Mouse (Mus musculus) CD4-positive, CD25-positive, alpha-beta regulatory T cell, adult 4 months (primary cell): ENCODE measurements around the gene Lca5l. TPM values are rescaled to one million over a fixed set of nuclear protein-coding genes. Genes with fewer than 3 reads are reported as not detected.
"Not testable (repeated sequence)": the region's sequence is repeated elsewhere in the genome, so short reads cannot be mapped to it uniquely, and the experiment has no call there.

Source experiments
- ATAC-seq: one replicate; pipeline ENCODE4 v1.8.0; 2017
- polyA plus RNA-seq, 2 experiments: library from polyadenylated mRNA; unstranded; fragments of 100-300 nt; shearing (Covaris generic); gene quantifications; one replicate each; pipeline ENCODE4 v1.2.1; 2017

Gene Lca5l
- polyA plus RNA-seq, 2 experiments from 2014 or later, result not detected

DNA sequence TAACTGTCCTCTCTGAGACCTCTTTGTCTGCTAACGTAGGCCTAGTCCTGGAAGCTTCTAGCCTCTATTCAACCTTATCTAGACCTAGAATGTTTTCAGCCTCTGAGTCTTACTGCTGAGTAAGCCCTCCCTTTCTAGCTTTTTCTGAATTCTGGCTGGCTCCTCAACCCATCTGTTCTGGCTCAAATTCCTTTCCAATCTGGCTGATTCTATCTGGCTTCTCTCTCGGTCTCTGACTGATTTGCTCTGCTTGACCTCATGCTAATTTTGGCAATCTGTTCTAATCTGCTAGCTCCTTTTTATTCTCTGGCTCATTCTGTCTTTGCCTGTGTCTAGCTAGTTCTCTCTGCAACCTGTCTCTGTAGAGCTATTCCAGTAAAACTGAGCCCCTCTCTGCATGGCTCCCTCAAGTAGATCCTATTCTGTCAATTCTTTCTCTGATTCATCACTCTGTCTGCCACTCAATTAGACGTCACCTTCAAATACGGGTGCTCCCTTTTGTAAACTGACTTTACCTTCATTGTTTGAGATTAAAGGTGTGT, 26.3 kb downstream of the Lca5l start:
- no peak for ATAC-seq

DNA sequence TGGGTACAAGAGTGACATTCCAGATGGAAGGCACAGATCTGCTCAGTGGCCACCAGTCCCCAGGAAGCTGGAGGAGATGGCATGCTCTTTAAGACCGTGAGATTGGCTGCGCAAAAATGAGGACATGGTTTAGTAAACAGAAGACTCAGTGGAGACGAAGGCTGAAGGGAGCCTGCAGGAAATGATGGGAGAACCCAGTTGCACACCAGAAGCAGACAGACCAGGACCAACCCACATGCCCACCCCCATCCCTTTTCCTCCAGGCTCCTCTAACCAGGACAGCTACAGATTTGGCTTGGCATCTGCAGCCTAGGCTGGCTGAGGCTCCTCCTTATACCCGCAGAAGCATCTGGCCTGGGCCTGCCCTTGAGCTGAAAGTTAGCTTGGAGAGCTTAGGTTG, 30.7 kb downstream of the Lca5l start:
- ATAC-seq, result no peak

DNA sequence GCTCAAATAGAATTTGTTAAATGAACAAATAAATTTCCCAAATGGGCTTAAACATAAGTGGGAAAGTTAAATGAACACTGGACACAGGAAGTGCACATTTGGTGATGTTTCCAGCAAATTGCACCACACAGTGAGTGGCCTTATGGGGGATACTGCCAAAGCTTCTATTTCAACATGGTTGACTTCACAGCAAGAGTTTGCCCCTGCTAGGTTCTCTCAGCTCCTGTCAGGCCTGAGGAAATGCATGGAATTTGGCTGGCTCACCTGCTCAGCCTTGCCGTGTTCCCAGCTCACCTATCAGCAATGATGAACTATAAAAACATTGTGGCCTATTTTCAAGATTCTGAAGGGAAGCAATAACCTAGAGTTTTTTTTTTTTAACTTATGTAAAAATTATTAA, 31.1 kb downstream of the Lca5l start:
- no peak for ATAC-seq

DNA sequence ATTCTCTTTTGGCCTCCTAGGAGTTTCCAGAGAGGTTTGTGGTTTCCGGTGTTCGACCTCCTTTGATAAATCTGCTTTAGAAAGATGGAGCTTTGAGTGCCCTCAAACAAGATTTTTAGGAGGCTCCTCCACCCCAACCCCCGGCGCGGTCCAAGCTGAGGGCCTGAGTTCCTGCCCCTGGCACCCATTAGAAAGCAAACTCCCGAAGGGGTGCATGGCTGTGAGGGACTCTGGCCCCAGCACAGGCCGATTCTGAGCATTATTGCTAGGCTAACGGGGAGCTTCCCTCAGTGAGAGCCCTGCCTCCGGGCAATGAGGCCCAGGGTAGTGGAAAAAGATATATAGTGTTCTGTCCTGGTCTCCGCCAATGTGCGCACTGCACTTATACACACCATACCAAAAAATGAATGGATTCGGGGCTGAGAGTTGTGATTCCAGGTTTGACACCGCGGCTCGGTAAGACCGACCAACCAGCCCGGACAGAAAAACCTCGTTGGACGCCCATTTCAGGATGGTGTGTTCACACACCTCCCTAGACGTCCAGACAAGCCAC, 32.2 kb downstream of the Lca5l start:
- peak; percentile 14 for ATAC-seq

DNA sequence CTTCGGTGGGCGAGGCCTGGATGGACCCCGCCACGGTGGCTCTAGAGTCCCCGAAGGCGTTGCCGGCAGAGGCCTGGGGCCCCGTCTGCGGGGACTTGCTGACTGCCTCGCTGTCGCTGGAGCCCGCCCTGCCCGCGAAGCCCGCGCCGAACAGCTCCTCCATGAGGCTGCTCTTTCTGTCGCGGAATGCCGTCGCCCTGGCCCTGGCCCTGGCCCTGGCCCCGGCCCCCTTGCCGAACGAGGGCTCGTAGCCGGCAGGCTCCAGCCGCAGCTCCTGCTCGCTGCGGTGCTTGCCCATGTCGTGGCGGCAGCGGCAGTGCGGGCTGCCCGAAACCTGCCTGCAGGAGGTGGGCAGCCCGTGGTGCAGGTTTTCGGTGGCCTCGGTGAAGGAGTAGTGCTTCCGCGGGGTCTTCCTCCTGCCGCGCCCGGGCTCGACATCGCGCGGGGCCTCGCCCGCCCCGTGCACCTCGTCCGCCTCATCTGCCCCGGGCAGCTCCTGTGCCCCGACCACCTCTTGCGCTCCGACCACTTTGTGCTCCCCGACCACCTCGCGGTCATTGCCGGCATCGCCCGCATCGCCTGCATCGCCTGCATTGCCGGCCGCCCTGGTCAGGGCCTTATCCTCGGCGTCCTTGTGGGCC, 32.9 kb downstream of the Lca5l start:
- peak; percentile 61 for ATAC-seq

DNA sequence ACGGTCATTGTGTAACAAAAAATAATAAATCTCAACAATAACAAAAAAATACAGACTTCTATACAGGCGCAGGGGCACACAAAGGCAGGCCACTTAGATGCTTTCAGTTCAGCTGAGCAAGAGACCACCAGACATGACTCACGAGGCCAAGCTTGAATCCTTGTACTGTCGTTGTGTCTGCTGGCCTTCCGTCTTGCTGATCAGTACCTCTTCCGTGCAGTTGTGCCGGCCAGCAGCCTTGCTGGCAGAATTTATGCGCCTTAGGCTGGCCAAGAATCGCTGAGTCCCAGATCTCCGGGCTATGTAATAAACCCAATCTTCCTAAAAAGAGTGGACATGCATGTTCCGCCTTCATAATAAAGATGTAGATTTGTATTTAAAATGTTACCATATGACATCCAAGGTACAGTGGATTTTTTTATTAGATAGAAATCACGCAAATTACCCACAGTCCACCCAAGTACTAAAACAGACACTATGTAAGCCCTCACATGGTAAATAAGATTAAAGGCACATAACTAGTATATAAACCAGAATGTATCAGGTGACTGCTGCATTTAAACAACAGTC, 33.5 kb downstream of the Lca5l start:
- no peak for ATAC-seq

DNA sequence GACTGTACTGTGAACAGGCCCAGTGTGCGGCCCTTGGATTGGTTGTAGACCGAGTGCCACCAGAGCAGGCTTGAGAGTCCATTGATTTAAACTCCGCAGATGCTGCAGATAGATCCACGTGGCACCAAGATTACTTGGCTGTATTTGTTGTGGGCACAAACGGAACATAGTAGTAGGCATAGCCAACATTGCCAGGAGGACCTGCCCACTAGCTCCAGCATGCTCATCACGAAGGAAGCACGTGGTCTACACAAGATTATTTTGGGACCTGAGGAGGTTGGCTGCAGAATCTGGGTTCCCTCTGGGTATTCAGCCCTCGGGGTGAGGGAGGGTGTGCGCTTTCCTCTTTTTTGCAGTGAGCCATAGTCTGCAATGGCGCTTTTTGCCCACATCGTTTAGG, 34.9 kb downstream of the Lca5l start:
- no peak for ATAC-seq

DNA sequence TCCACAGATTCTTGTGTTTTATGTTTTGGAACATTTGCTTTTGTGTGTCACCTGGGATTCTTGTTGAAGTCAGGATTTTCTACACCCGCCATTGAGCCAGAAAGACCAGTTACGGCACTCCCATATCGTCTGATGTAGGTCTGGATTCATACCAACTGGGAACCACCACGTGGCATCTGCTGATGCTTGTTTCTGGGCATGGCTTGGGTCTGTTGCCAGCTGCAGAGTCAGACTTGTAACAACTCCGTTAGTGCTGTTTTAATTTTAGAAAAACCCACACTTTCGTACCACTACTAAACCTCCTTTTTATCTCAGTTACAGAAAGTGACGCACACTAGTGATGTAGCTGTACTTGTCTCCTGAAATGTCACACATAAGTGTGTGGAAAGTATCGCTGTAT, 36.1 kb downstream of the Lca5l start:
- no peak for ATAC-seq

DNA sequence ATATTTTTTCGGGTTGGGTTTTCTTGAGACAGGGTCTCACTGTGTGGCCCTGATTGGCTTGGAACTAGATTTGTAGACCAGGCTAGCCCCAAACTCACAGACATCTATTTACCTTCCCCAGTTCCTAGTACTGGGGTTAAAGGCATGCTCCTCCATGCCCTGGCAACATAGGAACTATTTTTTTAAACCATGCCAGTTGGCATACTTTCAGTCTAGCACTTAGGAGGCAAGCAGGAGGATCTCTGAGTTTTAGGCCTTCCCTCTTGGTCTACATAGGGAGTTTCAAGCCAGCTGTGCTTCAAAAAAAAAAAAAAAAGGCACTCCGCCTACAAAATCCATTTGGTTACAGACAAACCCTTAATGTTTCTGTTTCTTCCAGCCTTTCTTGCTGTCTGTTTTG, 37.6 kb downstream of the Lca5l start:
- ATAC-seq, result no peak

DNA sequence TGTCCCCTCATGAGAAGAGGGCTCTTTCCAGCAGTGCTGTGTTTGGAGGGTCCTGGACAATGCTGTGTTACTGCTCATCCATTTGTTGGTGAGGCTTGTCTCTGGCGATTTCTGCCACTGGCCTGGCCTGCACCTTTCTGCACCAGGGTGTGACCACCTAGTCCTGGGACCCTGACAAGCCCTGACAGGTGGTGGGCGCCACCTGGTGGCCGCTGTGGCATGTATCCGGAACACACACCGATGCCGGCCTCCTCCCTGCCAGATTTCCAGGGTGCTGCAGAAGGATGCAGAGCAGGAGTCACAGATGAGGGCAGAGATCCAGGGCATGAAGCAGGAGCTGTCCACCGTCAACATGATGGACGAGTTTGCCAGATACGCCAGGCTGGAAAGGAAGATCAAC, 40.5 kb downstream of the Lca5l start:
- ATAC-seq, result peak; percentile 75

DNA sequence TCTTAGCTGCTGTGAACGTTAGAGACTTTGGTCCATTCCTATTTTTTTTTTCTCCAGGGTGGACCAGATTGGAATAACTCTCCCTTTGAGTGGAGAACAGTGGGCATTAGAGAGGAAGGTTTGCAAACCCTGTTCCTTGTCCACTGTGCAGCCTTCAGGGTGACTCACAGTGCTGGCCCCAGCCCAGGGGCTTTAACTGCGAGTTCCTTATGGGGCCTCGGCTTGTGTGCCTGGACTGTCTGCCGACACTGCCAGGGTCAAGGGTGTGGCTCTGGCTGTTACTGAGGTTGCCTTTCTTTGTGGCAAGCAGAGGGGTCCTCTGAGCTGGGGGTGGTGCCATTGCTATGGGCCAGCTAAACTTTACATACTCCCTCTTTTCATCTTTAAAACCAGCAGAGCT, 41.1 kb downstream of the Lca5l start:
- no peak for ATAC-seq

DNA sequence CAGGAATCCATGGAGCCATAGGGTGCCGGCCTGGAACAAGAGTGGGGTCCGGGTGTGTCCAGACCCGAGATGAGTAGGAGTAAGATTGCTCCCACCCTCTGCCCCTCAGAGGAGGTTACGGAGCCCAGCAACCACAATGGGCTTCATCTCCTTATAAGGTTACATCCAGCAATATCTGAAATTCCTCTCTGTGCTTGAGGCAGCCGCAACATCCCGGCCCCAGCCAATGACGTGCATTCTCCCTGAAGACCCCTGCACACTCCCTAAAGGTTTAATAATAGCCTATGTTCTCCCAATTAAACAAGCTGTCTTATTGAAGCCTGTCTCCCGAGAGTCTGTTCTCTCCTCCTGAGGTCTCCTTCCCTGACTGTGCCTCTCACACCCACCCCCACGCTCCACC, 42.8 kb downstream of the Lca5l start:
- ATAC-seq, result no peak

DNA sequence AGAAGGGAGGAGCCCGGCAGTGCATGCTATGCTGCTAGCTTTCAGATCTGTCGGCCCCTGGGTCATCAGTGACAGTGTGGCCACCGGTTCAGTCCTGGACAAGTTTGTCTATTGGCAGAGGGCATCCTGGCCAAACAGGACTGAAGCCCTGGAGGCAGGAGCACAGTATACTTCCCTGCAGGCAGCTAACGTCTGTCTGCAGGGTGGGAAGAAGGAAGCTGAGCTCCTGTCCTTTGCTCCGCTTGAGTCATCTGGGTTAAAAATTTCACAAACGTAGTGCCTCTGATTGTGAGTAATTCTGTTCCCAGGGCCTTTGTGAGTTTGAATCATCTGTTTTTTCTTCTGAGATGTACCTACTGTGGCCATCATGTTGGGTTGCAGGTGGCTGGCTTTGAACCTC, 43.2 kb downstream of the Lca5l start:
- no peak for ATAC-seq

DNA sequence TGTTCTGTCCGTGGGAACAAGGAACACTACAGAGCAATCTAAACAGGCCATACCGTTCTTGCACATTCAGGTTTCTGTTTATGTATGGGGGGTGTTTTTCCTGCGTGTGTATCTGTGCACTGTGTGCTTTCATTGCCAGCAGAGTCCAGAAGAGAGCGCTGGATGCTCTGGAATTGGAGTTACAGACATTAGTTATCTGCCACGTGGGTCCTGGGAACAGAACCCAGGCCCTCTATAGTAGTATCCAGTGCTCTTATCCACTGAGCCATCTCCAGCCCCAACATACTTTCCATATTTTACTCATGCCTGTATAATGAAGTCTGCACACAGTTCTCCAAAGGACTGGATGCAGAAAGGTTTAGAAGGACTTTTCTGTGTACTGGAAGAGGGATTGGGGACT, 46.3 kb downstream of the Lca5l start:
- ATAC-seq, result no peak

DNA sequence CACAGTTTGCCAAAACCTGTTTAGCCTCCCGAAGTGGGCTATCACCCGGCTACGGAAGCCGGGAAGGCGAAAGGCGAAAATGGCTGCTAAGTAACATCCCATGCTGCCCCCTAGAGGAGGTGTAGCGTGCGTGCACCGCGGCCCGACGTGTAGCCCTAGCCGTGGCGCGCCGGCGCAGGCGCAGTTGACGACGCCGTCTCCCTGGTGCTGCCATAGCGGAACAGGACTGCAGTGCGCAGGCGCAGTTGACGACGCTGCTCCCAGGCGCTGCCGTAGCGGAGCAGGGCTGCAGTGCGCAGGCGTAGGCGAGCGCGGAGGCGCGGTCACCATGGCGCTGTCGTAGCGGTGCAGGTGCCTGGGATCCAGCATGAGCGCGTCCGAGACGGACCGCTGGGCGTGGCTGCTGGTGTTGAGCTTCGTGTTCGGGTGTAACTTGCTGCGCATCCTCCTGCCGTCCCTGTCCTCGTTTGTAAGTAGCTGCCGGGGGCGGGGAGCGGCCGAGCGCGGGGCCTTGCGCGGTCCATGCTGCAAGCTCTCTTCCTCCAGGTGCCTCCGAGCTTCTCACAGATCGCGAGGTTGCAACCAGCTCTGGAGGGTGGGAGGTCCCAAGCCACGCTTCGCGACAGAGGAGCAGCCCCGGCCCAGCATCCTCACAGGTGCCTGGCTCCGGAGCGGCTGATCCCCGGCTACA, 46.8 kb downstream of the Lca5l start, which contains the start of gene Wrb:
Wrb (plus strand) TSS at position 298 of the 691 bp plus-strand sequence.
- peak; percentile 94 for ATAC-seq

DNA sequence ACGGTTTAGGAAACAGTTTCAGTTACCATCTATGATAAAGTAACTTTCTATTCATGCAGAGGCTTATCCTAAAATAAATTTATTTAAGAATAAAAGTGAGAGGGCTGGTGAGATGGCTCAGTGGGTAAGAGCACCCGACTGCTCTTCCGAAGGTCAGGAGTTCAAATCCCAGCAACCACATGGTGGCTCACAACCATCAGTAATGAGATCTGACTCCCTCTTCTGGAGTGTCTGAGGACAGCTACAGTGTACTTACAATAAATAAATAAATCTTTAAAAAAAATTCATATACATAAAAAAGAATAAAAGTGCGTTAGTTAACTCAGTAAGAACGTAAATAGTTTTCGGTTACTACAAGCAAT, 47.3 kb downstream of the Lca5l start:
- not testable (repeated sequence) for ATAC-seq

DNA sequence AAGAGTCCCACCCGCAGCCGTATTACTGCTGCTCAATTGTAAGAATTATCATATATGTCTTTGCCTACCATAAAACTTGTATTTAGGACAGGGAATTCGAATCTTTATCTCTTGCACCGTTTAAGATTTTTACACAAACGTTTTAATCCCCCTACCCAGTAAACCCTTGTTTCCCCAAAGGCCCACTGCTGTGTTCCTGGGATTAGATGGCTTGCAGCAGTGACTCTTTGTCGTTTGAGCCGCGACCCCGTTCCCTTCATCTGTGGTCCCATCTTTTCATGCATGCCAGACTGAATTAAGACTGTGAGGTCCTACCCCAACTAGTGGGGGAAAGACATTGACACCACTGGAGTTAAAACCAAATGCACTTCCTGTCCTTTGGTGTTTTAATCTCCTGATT, 63.6 kb downstream of the Lca5l start:
- ATAC-seq, result no peak

DNA sequence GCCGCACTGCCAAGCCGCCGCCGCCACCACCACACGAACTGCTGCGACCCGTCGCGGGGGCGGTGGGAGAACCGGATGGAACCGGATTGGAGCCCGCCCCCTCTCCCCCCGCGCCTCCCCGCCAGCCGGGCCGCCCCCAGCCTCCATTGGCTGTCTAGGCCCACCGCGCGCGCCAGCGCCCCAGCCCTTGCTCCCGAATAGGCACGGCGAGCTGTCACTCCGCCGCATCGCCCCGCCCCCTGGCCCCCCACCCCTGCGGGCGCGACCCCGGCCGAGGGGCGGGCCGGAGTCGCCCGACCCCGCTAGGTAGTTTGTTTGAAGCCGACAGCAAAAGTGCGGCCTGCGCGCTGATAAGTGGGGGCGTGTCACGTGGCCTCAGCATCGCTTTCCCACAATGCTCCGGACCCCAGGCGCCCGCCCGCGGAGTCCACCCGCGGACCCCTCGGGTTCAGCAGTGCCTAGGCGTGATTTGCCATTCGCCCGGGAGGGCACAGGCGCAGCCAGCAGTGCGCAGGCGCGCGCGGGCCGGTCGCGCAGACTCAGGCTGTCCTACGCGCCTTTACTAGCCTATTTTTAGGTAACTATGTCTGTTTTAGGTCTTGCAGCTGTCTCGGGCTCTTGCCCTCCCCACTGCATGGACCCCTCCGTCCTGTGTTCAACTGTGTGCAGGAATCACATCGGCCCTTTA, 64.3 kb downstream of the Lca5l start, which contains the start of gene Hmgn1:
Hmgn1 (minus strand) TSS at position 73 of the 688 bp plus-strand sequence.
- ATAC-seq, result peak; percentile 76

DNA sequence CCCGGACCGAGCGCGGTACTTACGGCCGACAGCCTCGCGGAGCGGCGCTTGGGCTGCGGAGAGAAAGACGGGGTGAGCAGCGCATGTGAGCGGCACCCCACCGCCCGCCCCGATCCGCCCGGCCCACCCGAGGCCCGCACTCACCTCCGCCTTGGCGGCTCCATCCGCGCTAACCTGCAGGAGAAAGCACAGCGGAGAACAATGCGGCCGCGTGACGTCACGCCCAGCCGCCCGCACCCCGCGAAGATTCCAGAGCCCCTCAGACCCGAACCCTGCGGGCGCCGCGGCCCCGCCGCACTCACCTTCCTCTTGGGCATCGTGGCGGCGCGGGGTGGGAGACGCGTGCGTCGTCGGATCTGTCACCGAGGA, 64.8 kb downstream of the Lca5l start:
- peak; percentile 44 for ATAC-seq

DNA sequence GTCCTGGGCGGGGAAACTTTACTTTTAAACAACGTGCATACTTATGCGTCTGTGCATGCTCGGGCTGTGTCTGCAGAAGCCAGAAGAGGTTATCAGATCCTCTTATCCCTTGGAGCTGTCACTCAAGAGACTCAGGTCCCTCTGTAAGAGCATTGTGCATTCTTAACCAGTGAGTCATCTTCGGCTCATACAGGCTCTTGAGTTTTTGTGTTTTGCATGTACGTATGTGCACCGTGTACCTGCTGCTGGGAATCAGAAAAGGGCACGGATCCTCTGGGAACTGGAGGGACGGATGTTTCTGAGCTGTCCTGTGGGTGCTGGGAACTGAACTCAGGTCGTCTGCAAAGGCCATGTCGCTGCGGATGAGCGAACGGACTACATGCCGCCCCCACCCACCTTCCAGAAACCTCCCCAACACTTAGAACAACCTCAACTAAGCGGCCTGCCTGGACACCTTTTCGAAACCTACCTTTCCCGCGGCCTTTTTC, 65.3 kb downstream of the Lca5l start:
- no peak for ATAC-seq

DNA sequence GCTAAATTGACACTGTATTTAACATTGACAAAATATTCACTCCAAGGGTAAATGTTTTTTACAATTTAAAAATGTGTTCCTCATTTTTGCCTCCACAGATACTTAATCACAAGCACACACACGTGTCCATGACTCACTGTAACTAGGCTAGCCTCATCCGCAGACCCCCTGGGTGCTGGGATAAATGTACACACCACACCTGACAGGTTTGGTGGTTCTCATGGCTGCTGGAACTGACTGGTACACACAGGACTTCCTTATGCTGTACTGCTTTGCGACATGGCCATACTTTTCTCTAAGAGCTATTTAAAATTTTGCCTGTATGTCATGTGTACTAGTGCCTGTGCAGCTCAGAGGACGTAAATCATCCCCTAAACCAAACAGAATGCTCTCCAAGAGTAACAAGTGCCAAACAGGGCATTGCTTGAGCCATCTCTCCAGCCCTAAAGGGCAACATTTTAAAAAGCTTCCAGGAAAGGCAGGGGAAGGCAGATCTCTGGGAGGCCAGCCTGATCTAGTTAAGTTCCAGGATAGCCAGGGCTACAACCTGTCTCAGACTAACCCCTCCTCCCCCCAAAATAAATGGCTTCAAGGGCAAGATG, 71.9 kb downstream of the Lca5l start:
- no peak for ATAC-seq

DNA sequence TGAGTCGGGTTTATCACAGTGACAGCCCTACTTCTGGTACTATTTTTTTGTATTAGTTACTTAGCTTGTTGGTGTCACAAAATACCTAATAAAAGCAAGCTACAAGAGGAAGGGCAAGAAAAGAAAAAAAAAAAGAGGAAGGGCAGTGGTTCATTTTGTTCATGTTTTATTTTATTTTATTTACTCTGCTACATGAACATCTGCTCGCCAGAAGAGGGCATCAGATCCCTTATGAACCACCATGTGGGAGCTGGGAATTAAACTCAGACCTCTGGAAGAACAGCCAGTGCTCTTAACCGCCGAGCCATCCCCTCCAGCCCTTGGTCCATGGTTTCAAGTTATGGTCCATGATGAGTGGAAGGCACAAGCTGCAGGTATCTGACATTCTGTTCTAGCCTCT, 77.3 kb downstream of the Lca5l start:
- ATAC-seq, result no peak

DNA sequence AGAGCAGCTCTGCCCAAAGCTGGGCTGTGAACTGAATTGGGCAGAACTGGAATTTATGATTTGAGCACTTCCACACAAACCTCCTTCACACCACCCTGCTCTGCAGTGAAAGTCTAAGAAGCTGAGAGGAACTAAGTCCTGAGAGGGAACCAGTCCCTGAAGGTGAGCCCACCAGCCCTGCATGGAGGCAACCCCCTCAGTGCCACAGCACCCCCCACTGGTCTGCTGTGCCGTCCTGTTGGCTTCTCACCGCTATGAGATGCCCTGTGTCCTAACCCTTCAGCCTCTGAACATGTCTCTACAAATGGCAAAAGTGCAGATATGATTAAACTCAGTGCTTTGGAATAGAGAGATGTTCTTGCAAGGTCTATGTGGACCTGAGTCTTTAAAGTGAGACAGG, 79.3 kb downstream of the Lca5l start:
- no peak for ATAC-seq
